Mouse (Mus musculus): ENCODE data around the gene Castor1.

The Castor1 gene

GRCm38 (mm10) chr11:4262847-4263246, 44.8 kb downstream of the Castor1 start:
- no peak for DNase-seq (ENCODE audit: low read depth, low spot score)

GRCm38 (mm10) chr11:4263296-4263695, 45.3 kb downstream of the Castor1 start:
- DNase-seq (ENCODE audit: low read depth, low spot score): no peak

GRCm38 (mm10) chr11:4264066-4264465, 46.0 kb downstream of the Castor1 start:
- DNase-seq (ENCODE audit: low read depth, low spot score): no peak

GRCm38 (mm10) chr11:4266271-4267201, 48.5 kb downstream of the Castor1 start:
- peak; percentile 16 for DNase-seq (ENCODE audit: low read depth, low spot score)

- no peak for DNase-seq (ENCODE audit: low read depth, low spot score)
Measured at GRCm38 (mm10) chr11:4267202-4267578, 49.2 kb downstream of the Castor1 start.

- no peak for DNase-seq (ENCODE audit: low read depth, low spot score)
Measured at GRCm38 (mm10) chr11:4268500-4268899, 50.5 kb downstream of the Castor1 start.

- DNase-seq (ENCODE audit: low read depth, low spot score): no peak
Measured at GRCm38 (mm10) chr11:4270744-4271459, 52.9 kb downstream of the Castor1 start.

- DNase-seq (ENCODE audit: low read depth, low spot score): no peak
Measured at GRCm38 (mm10) chr11:4271544-4271943, 53.5 kb downstream of the Castor1 start.

All from brain, adult 2 months (tissue).